Mouse (Mus musculus): ENCODE measurements around the gene Smarcb1. TPM values are rescaled to one million over a fixed set of nuclear protein-coding genes. Genes with fewer than 3 reads are reported as not detected.
A peak's percentile ranks its signal among the peaks of the same experiment; 100 is the strongest.

The Smarcb1 gene
- polyA plus RNA-seq, 1 experiment: 34.1 TPM

- no peak overlapping the region for H3K27ac ChIP-seq (ENCODE audit: insufficient read depth, low read depth, low read length)
- WGBS: 65% methylated on average over 7 of the region's 7 CpGs
- no peaks in the 10 kb centered on the region for H3K27me3 ChIP-seq (ENCODE audit: control insufficient read depth, insufficient read depth, low read length)
- H3K4me1 ChIP-seq (ENCODE audit: control insufficient read depth, insufficient read depth, insufficient read length, low read length): no peaks in the 10 kb centered on the region; the same call in 1 of the 2 replicates
- no peaks in the 10 kb centered on the region for H3K36me3 ChIP-seq (ENCODE audit: control insufficient read depth, insufficient read depth, low read length)
- H3K4me3 ChIP-seq (ENCODE audit: low read depth, low read length): no peak overlapping the region
- no peak for TF ChIP-seq CTCF (IDR thresholded peaks at IDR 0.05; ENCODE audit: extremely low read depth, insufficient read length, insufficient replicate concordance, low read depth, low read length)
- TF ChIP-seq POLR2A (IDR thresholded peaks at IDR 0.05; ENCODE audit: low read depth, low read length): no peak
Measured at GRCm38 (mm10) chr10:75945896-75946295, 24.5 kb upstream of the Smarcb1 start.

GRCm38 (mm10) chr10:75945213-75945612 is 23.8 kb upstream of the Smarcb1 start:
- TF ChIP-seq POLR2A (IDR thresholded peaks at IDR 0.05; ENCODE audit: low read depth, low read length): no peak
- no peak for TF ChIP-seq CTCF (IDR thresholded peaks at IDR 0.05; ENCODE audit: extremely low read depth, insufficient read length, insufficient replicate concordance, low read depth, low read length)
- Histone ChIP-seq H3K36me3 (ENCODE audit: control insufficient read depth, insufficient read depth, low read length) (no peaks in the 10 kb centered on the region), H3K4me1 (ENCODE audit: control insufficient read depth, insufficient read depth, insufficient read length, low read length) (no peaks in the 10 kb centered on the region), H3K27ac (ENCODE audit: insufficient read depth, low read depth, low read length) (no peak overlapping the region), H3K27me3 (ENCODE audit: control insufficient read depth, insufficient read depth, low read length) (no peaks in the 10 kb centered on the region), H3K4me3 (ENCODE audit: low read depth, low read length) (no peak overlapping the region)
- WGBS: 91% methylated on average over 7 of the region's 7 CpGs

GRCm38 (mm10) chr10:75944066-75944772 is 22.8 kb upstream of the Smarcb1 start:
- peak overlapping the region; percentile 21; the same call in 1 of the 2 replicates for H3K27ac ChIP-seq (ENCODE audit: insufficient read depth, low read depth, low read length)
- 45% methylated on average over 11 of the region's 11 CpGs for WGBS

GRCm38 (mm10) chr10:75942736-75943477 is 21.5 kb upstream of the Smarcb1 start, which contains the start of gene Vpreb3:
TSS of gene Vpreb3 (plus strand) at chr10:75943057.
- H3K36me3 ChIP-seq (ENCODE audit: control insufficient read depth, insufficient read depth, low read length): peaks cover 4% of the 10 kb centered on the region
- no peaks in the 10 kb centered on the region for H3K27me3 ChIP-seq (ENCODE audit: control insufficient read depth, insufficient read depth, low read length)
- H3K4me3 ChIP-seq (ENCODE audit: low read depth, low read length): no peak within 1 kb of the TSS
- H3K4me1 ChIP-seq (ENCODE audit: control insufficient read depth, insufficient read depth, insufficient read length, low read length): no peaks in the 10 kb centered on the region
- no peak for TF ChIP-seq CTCF (IDR thresholded peaks at IDR 0.05; ENCODE audit: extremely low read depth, insufficient read length, insufficient replicate concordance, low read depth, low read length)
- no peak for TF ChIP-seq POLR2A (IDR thresholded peaks at IDR 0.05; ENCODE audit: low read depth, low read length)
- 51% methylated on average over 15 of the region's 15 CpGs for WGBS
- H3K27ac ChIP-seq (ENCODE audit: insufficient read depth, low read depth, low read length): peak within 1 kb of the TSS; percentile 21; the same call in 1 of the 2 replicates

More at GRCm38 (mm10) chr10:75944066-75944772, 22.8 kb upstream of the Smarcb1 start:
- H3K4me1 ChIP-seq (ENCODE audit: control insufficient read depth, insufficient read depth, insufficient read length, low read length): no peaks in the 10 kb centered on the region
- TF ChIP-seq CTCF (IDR thresholded peaks at IDR 0.05; ENCODE audit: extremely low read depth, insufficient read length, insufficient replicate concordance, low read depth, low read length) (no peak), POLR2A (IDR thresholded peaks at IDR 0.05; ENCODE audit: low read depth, low read length) (no peak)
- H3K27me3 ChIP-seq (ENCODE audit: control insufficient read depth, insufficient read depth, low read length): no peaks in the 10 kb centered on the region
- H3K4me3 ChIP-seq (ENCODE audit: low read depth, low read length): no peak overlapping the region
- no peaks in the 10 kb centered on the region; the same call in 1 of the 2 replicates for H3K36me3 ChIP-seq (ENCODE audit: control insufficient read depth, insufficient read depth, low read length)

- WGBS: 89% methylated on average over 9 of the region's 9 CpGs
- Histone ChIP-seq H3K27me3 (ENCODE audit: control insufficient read depth, insufficient read depth, low read length) (no peaks in the 10 kb centered on the region), H3K36me3 (ENCODE audit: control insufficient read depth, insufficient read depth, low read length) (peaks cover 4% of the 10 kb centered on the region), H3K4me3 (ENCODE audit: low read depth, low read length) (no peak overlapping the region), H3K27ac (ENCODE audit: insufficient read depth, low read depth, low read length) (no peak overlapping the region), H3K4me1 (ENCODE audit: control insufficient read depth, insufficient read depth, insufficient read length, low read length) (peaks cover 9% of the 10 kb centered on the region)
- TF ChIP-seq CTCF (IDR thresholded peaks at IDR 0.05; ENCODE audit: extremely low read depth, insufficient read length, insufficient replicate concordance, low read depth, low read length): no peak
- no peak for TF ChIP-seq POLR2A (IDR thresholded peaks at IDR 0.05; ENCODE audit: low read depth, low read length)
Measured at GRCm38 (mm10) chr10:75941042-75941824, 19.8 kb upstream of the Smarcb1 start.

- no peak within 1 kb of the TSS for H3K4me3 ChIP-seq (ENCODE audit: low read depth, low read length)
- peaks cover 4% of the 10 kb centered on the region for H3K36me3 ChIP-seq (ENCODE audit: control insufficient read depth, insufficient read depth, low read length)
- H3K4me1 ChIP-seq (ENCODE audit: control insufficient read depth, insufficient read depth, insufficient read length, low read length): peaks cover 9% of the 10 kb centered on the region
- H3K27ac ChIP-seq (ENCODE audit: insufficient read depth, low read depth, low read length): no peak within 1 kb of the TSS
- TF ChIP-seq CTCF (IDR thresholded peaks at IDR 0.05; ENCODE audit: extremely low read depth, insufficient read length, insufficient replicate concordance, low read depth, low read length) (no peak), POLR2A (IDR thresholded peaks at IDR 0.05; ENCODE audit: low read depth, low read length) (no peak)
- WGBS: 83% methylated on average over 5 of the region's 5 CpGs
- H3K27me3 ChIP-seq (ENCODE audit: control insufficient read depth, insufficient read depth, low read length): no peaks in the 10 kb centered on the region
Measured at GRCm38 (mm10) chr10:75940520-75940919, 19.1 kb upstream of the Smarcb1 start, which contains the start of gene Gm867. TSS of gene Gm867 (minus strand) at chr10:75940672.

All from small intestine, adult 2 months (tissue).